Comparison of ENCODE assay signal across 8 mouse cellular contexts in genomic region chrX:159414829-159415673, GRCm38 (mm10). TPM values are rescaled to one million over a fixed set of nuclear protein-coding genes. Genes with fewer than 3 reads are reported as not detected.
DNase-seq lines count a peak whose midpoint lies in the region; ATAC-seq and TF ChIP-seq lines count a peak whose summit lies in the region.

No protein-coding gene starts in this region.

- ATAC-seq in cerebellum, adult (ENCODE audit: insufficient number of reproducible peaks, low FRiP score, low TSS enrichment), result 0 out of 2 replicates have a peak, but pooled peaks have one; percentile 37
- peak; percentile 71 for ATAC-seq in midbrain, postnatal 0 days (ENCODE audit: low FRiP score)

- no peak overlapping the region for H3K27ac ChIP-seq in thymus, adult 2 months (ENCODE audit: control insufficient read depth, insufficient read depth, low read length)
- H3K27ac ChIP-seq in midbrain, postnatal 0 days (ENCODE audit: low read depth, low read length), result peak overlapping the region; percentile 63

- no peak for DNase-seq in cerebellum, adult 9-11 months
- DNase-seq in thymus, adult 2 months, result peak; percentile 3
- DNase-seq in thymus, adult 18-20 months, result no peak
- peak; percentile 7 for DNase-seq in gastrocnemius, postnatal 25 days
- peak; percentile 2 to 6 for DNase-seq in left cerebral cortex, adult 9 months (ENCODE audit: low spot score in 2 of 2)
- DNase-seq in midbrain, postnatal 0 days (ENCODE audit: low spot score), result peak; percentile 2
- DNase-seq in thymus, postnatal 14 days, result peak; percentile 3

- no peak for TF ChIP-seq POLR2A in thymus, adult 2 months (IDR thresholded peaks at IDR 0.05; ENCODE audit: control insufficient read depth, extremely low read depth, insufficient read depth, low read length, poor library complexity)

- no peaks in the 10 kb centered on the region for H3K36me3 ChIP-seq in thymus, adult 2 months (ENCODE audit: control insufficient read depth, insufficient read depth, low read length)
- no peaks in the 10 kb centered on the region for H3K36me3 ChIP-seq in midbrain, postnatal 0 days (ENCODE audit: insufficient read depth, low read length)

- H3K4me2 ChIP-seq in midbrain, postnatal 0 days (ENCODE audit: low read depth, low read length, poor library complexity, severe bottlenecking), result peak overlapping the region; percentile 55

- no peaks in the 10 kb centered on the region for H3K9me3 ChIP-seq in midbrain, postnatal 0 days (ENCODE audit: low read length)

- 1% methylated on average over 31 of the region's 65 CpGs for WGBS in thymus, adult 2 months
- 23% methylated on average over 51 of the region's 65 CpGs for WGBS in midbrain, postnatal 0 days

- peaks cover 12% of the 10 kb centered on the region for H3K4me1 ChIP-seq in thymus, adult 2 months (replicated peaks; ENCODE audit: control insufficient read depth, insufficient read depth, low read length)
- no peaks in the 10 kb centered on the region for H3K4me1 ChIP-seq in midbrain, postnatal 0 days (ENCODE audit: insufficient read depth, low read length)

- peak overlapping the region; percentile 66 for H3K9ac ChIP-seq in midbrain, postnatal 0 days (replicated peaks; ENCODE audit: low read length, poor library complexity, severe bottlenecking)

- H3K4me3 ChIP-seq in thymus, adult 2 months (ENCODE audit: control insufficient read depth, insufficient read depth, low read length), result peak overlapping the region; percentile 41
- peak overlapping the region; percentile 59 for H3K4me3 ChIP-seq in midbrain, postnatal 0 days (ENCODE audit: low read depth, low read length)

- peaks cover 10% of the 10 kb centered on the region for H3K27me3 ChIP-seq in thymus, adult 2 months (ENCODE audit: control insufficient read depth, insufficient read depth, low read length)
- H3K27me3 ChIP-seq in midbrain, postnatal 0 days (ENCODE audit: insufficient read depth, low read length), result no peaks in the 10 kb centered on the region

- no peak for TF ChIP-seq CTCF in thymus, adult 2 months (IDR thresholded peaks at IDR 0.05; ENCODE audit: borderline replicate concordance, control insufficient read depth, extremely low read depth, insufficient read depth, low read length, poor library complexity)
- no peak for TF ChIP-seq CTCF in midbrain, postnatal 0 days (IDR thresholded peaks at IDR 0.05)

RNA-seq across cellular contexts. Expression of gene Map7d2, which starts 0.7 kb away (rescaled TPM):
- polyA plus RNA-seq in thymus, adult 2 months (2012; rRNA removed), result not detected in 2 replicates
- total RNA-seq in gastrocnemius, postnatal 25 days (2021), result under 1 TPM; 0.26 to 0.43 TPM
- total RNA-seq in midbrain, postnatal 0 days (2014; rRNA removed), result 35.6 and 38.9 TPM in 2 replicates
- 57.3 and 61.7 TPM in 2 replicates for polyA plus RNA-seq in midbrain, postnatal 0 days (2015; fragmentation: Nextera tagmentation; extraction: Ambion mirVana)

RNA-seq across cellular contexts. Expression of gene Eif1ax, which starts 43.1 kb away (rescaled TPM):
- 88.7 and 115 TPM in 2 replicates for polyA plus RNA-seq in thymus, adult 2 months (2012; rRNA removed)
- total RNA-seq in gastrocnemius, postnatal 25 days (2021), result 10 to 100 TPM; 76.0 to 76.2 TPM
- total RNA-seq in midbrain, postnatal 0 days (2014; rRNA removed), result 82.5 and 103 TPM in 2 replicates
- 76.7 and 82.3 TPM in 2 replicates for polyA plus RNA-seq in midbrain, postnatal 0 days (2015; fragmentation: Nextera tagmentation; extraction: Ambion mirVana)

Comparison
In these comparisons a context has a peak if more than half of its experiments do, and no peak if none do; other contexts are left out.
1. DNase-seq: peak in thymus, adult 2 months (single experiment), gastrocnemius, postnatal 25 days (single experiment), left cerebral cortex, adult 9 months (2 of 2), midbrain, postnatal 0 days (single experiment) and thymus, postnatal 14 days (single experiment); none in cerebellum, adult 9-11 months (single experiment) and thymus, adult 18-20 months (0 of 2).
2. RNA of gene Map7d2, which starts 0.7 kb away (total RNA-seq): 35.6 to 38.9 TPM in midbrain, postnatal 0 days; 0.26 to 0.43 TPM in gastrocnemius, postnatal 25 days; every median in the first group is over 10 times any median in the second.